Mouse (Mus musculus) cortical plate, adult 2 months (tissue): Measurements from ENCODE around the gene Ccdc189. TPM values are rescaled to one million over a fixed set of nuclear protein-coding genes. Genes with fewer than 3 reads are reported as not detected.

Experiments
- H3K27ac ChIP-seq: fragments of 200-500 bp; 2 replicates; pipeline ENCODE4 v1.5.1; 2012; ENCODE audit warnings: low read length, control low read depth, inconsistent platforms; ENCODE audit not compliant: insufficient read depth
- H3K4me1 ChIP-seq: fragments of 200-500 bp; 2 replicates; pipeline ENCODE4 v1.6.1; 2011; ENCODE audit warnings: low read length; ENCODE audit not compliant: control insufficient read depth, insufficient read depth
- H3K4me3 ChIP-seq: fragments of 200-500 bp; 2 replicates; pipeline ENCODE4 v1.5.1; 2011; ENCODE audit warnings: mild to moderate bottlenecking, low read length, control low read depth; ENCODE audit not compliant: insufficient read depth
- CTCF ChIP-seq: fragments of 200-500 bp; IDR thresholded peaks from 2 replicates; pipeline ENCODE4 v1.5.1; 2011; ENCODE audit warnings: mild to moderate bottlenecking, control low read depth, low read length; ENCODE audit not compliant: insufficient read depth; ENCODE audit errors: extremely low read depth
- POLR2A ChIP-seq: fragments of 200-500 bp; IDR thresholded peaks from 2 replicates; pipeline ENCODE4 v1.6.1; 2011; ENCODE audit warnings: mild to moderate bottlenecking, low read length, control low read depth; ENCODE audit not compliant: insufficient read depth; ENCODE audit errors: extremely low read depth
- polyA plus RNA-seq: library from polyadenylated mRNA; depleted of rRNA; stranded (reverse); fragments of >200 nt; gene quantifications from 2 replicates; pipeline ENCODE4 v1.2.3, GENCODE M21; 2012

Gene Ccdc189
- polyA plus RNA-seq, 1 experiment, result 22.3 TPM

DNA sequence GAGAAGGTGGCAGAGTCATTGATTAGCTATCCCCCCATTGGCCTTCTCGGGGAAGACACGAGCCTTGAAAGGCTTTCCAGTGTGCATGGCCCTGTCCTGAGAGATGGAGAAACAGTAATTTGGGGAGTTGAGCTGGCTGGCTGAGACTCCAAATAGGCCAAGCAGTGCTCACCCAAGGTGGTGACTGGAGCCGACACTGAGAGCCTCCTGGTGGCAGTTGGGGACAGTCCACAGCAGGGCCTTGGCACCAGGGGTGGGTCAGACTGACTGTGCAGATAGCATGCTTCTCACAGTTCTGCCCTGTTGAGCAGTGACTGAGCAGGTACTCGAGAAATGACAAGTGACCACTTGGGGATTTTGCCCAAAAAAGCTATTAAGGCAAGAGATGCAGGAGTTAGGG lies 13.3 kb upstream of the Ccdc189 start:
- Histone ChIP-seq H3K4me1 (no peaks in the 10 kb centered on the region), H3K27ac (no peak overlapping the region), H3K4me3 (no peak overlapping the region)
- TF ChIP-seq CTCF, result no peak
- TF ChIP-seq POLR2A, result no peak

DNA sequence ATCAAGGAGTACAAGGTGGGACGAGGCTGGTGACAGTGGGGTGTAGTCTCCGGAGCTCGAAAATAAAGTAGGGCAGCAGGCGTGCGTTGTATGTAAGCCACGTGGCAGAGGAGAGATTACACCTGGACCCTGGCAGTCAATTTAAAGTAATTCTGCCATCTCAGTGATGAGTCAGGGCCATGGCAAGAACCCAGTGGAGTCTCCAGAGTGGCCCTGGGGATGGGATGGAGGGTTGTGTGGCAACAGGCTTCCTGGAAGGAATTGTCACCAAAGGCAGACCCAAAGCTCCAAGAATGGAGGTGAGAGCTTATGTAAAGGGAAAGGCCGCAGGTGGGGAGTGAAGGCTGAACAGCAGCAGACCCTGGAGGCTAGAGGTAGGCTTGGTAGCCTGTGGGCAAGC lies 12.2 kb upstream of the Ccdc189 start:
- H3K4me1 ChIP-seq, result no peaks in the 10 kb centered on the region
- TF ChIP-seq POLR2A, result no peak
- no peak for TF ChIP-seq CTCF
- H3K27ac ChIP-seq, result no peak overlapping the region
- H3K4me3 ChIP-seq, result no peak overlapping the region

DNA sequence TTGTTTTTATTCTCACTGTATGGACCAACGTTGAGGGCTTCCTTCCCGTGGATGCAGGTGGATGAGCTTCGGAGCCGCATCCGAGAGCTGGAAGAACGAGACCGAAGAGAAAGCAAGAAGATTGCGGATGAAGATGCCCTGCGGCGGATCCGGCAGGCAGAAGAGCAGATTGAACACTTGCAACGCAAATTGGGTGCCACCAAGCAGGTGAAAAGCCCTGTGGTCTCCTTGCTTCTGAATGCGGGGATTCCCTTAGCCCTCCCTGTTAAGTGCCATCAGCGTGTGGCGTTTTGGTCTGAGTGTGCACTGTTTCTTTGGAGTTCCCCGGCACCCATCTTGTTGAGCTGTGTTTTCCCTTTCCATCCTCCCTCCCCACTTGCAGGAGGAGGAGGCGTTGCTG lies 8.4 kb upstream of the Ccdc189 start:
- Histone ChIP-seq H3K27ac (no peak overlapping the region), H3K4me3 (no peak overlapping the region), H3K4me1 (no peaks in the 10 kb centered on the region)
- no peak for TF ChIP-seq POLR2A
- no peak for TF ChIP-seq CTCF

DNA sequence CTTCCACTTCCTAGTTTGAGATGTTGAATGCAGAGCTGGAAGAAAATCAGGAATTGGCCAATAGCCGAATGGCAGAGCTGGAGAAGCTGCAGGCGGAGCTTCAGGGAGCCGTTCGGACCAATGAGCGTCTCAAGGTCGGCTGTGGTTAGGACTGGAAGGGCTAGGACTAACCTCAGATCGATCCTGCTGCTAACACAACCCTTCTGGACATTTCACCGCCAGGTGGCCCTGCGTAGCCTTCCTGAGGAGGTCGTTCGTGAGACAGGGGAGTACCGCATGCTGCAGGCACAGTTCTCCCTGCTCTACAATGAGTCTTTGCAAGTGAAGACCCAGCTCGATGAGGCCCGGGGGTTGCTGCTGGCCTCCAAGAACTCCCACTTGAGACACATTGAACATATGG lies 4.2 kb upstream of the Ccdc189 start:
- TF ChIP-seq CTCF (no peak), POLR2A (no peak)
- Histone ChIP-seq H3K4me3 (no peak overlapping the region), H3K4me1 (peaks cover 6% of the 10 kb centered on the region)

DNA sequence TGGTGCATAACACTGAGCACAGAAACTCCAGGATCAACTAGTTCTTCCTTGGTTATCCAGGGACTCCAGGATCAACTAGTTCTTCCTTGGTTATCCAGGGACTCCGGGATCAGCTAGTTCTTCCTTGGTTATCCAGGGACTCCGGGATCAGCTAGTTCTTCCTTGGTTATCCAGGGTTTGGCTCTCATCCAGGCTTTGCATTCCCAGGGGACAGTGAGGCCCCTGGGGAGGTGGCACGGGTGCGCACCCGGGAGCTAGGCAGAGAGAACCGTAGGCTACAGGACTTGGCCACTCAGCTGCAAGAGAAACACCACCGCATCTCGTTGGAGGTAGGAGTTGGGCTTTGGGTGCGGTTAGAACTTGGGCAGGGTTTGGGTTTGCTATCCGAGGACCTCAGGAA lies 2.7 kb upstream of the Ccdc189 start:
- TF ChIP-seq POLR2A (no peak), CTCF (no peak)

More for the DNA sequence above, 4.2 kb upstream of the Ccdc189 start:
- no peak overlapping the region for H3K27ac ChIP-seq

DNA sequence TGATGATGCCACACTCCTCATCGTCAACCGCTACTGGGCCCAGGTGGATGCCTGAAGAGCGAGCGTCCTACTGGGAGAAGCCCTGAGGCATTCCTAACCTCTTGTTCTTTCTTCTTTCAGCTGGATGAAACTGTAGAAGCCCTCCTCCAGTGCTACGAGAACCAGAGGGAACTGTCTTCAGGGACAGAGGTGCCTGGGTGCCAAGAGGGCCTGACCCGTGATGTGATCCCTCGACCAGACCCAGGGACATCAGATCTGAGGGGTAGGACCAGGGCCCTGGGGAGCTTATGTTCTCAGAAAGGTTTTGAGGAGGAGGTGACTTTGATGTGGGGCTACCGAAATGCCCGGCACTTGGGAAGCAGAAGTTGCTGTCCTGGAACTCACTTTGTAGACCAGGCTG lies 1.2 kb upstream of the Ccdc189 start:
- H3K4me3 ChIP-seq, result peak overlapping the region; percentile 76; the same call in 1 of the 2 replicates
- H3K4me1 ChIP-seq, result peaks cover 8% of the 10 kb centered on the region
- no peak overlapping the region for H3K27ac ChIP-seq
- TF ChIP-seq POLR2A (no peak), CTCF (no peak)

More for the DNA sequence above, 2.7 kb upstream of the Ccdc189 start:
- Histone ChIP-seq H3K4me3 (no peak overlapping the region), H3K27ac (no peak overlapping the region), H3K4me1 (peaks cover 8% of the 10 kb centered on the region)

DNA sequence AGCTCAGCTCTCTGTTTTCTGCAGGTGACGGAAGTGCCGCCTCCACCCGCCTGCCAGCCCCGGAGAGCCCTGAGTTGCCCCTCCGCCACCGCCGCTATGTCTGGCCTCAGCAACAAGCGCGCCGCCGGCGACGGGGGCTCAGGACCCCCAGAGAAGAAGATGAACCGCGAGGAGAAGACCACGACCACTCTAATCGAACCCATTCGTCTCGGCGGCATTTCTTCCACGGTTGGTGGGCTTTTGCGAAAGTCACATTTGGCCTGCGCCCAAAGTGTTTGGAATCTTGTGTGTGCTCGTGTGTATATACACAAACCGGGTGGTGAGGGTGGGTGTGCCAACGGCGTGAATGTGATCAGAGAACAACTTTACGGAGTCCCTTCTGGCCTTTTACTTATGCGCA lies 506 bp upstream of the Ccdc189 start:
- H3K27ac ChIP-seq, result no peak overlapping the region
- TF ChIP-seq CTCF, result no peak
- TF ChIP-seq POLR2A, result no peak
- H3K4me3 ChIP-seq, result peak overlapping the region; percentile 76
- peaks cover 8% of the 10 kb centered on the region for H3K4me1 ChIP-seq

DNA sequence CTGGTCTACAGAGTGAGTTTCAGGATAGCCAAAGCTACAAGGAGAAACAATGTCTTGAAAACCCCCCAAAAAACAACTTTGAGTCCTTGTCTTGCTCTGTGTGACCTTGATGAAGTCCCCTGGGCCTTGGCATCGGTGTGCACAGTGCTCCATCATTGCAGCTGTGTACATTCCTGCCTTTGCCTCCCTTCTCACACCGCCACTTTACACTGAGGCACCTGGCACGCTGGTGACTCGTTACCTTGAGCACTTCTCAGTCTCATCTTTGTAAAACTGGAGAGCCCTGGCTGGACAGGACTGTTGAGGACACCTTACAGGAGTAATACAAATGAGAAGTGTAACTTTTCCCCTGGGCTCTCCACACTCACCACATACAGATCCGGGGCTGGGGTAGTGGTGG lies 1.2 kb downstream of the Ccdc189 start:
- H3K4me3 ChIP-seq, result no peak overlapping the region; the same call in 1 of the 2 replicates
- H3K27ac ChIP-seq, result no peak overlapping the region

DNA sequence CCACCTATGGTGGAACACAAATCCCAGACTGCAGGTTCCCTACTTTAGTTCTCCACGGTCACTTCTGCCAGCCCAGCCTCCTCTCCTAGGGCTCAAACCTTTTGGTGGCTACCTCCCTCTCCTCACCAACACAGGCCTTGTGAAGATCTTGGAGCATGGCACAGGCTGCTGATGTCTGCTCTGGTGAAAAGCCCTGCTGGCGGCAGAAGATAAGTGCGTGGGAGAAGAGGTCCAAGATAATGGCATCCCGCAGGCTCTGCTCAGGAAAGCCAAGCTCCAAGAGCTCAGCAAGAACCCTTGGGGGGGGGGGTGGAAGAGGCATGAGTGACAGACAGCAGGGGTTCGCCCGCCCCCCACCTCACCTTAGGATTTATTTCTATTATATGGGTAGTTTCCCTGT lies 2.2 kb downstream of the Ccdc189 start:
- H3K4me3 ChIP-seq, result no peak overlapping the region
- H3K27ac ChIP-seq, result no peak overlapping the region
- H3K4me1 ChIP-seq, result peaks cover 8% of the 10 kb centered on the region
- TF ChIP-seq CTCF, result no peak
- no peak for TF ChIP-seq POLR2A

More for the DNA sequence above, 1.2 kb downstream of the Ccdc189 start:
- peaks cover 8% of the 10 kb centered on the region for H3K4me1 ChIP-seq
- TF ChIP-seq CTCF (no peak), POLR2A (no peak)

DNA sequence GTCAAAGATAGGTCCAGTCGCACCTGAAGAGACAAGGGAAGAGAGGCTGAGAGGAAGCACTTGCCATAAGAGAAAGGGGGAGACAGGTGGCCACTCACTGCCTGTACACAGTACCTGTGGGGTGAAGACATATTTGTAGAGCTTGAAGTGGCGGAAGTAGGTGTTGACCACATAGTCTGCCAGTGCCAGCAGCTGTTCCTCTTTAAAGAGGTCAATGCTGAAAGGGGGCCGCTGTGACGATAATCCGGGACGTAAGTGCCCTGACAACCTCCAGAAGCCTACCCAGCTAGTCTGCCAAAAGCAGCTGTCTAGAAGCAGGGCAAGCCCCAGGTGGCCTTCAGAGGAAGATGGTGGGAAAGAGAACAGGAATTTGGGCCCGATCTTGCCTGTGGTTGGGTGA lies 3.4 kb downstream of the Ccdc189 start:
- no peak overlapping the region for H3K27ac ChIP-seq
- peaks cover 8% of the 10 kb centered on the region for H3K4me1 ChIP-seq
- TF ChIP-seq POLR2A, result no peak
- no peak for TF ChIP-seq CTCF
- H3K4me3 ChIP-seq, result no peak overlapping the region

DNA sequence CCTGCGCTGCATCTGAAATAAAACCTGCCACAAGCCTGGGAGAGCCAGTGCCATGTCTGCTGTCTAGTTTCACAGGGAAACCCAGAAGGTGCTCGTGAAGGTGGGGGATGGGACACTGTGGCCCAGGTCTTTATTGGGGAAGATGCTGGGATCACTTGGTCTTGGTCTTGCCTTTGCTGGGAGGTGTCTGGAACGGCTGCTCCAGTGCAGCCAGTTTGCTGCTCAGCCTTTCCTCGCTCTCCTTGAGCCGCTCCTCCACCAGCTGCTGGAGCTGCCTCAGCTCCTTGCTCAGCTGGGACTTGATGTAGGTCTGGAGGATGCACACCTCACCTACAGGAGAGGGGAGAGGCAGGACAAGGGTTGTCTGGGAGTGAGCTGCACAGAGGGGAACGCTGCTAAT lies 5.1 kb downstream of the Ccdc189 start:
- TF ChIP-seq POLR2A (no peak), CTCF (no peak)
- Histone ChIP-seq H3K27ac (no peak overlapping the region), H3K4me3 (no peak overlapping the region), H3K4me1 (peaks cover 2% of the 10 kb centered on the region; the same call in 1 of the 2 replicates)
